Mouse (Mus musculus) stomach, postnatal 0 days (tissue): ENCODE measurements around the gene Ptprm.

Source experiments
- CTCF ChIP-seq: IDR thresholded peaks from 2 replicates; pipeline ENCODE4 v1.5.1; 2016; ENCODE audit warnings: antibody characterized with exemption, low read depth, mild to moderate bottlenecking, moderate library complexity
- EP300 ChIP-seq: optimal IDR thresholded peaks from 2 replicates; pipeline ENCODE3; 2016; ENCODE audit warnings: antibody characterized with exemption

DNA sequence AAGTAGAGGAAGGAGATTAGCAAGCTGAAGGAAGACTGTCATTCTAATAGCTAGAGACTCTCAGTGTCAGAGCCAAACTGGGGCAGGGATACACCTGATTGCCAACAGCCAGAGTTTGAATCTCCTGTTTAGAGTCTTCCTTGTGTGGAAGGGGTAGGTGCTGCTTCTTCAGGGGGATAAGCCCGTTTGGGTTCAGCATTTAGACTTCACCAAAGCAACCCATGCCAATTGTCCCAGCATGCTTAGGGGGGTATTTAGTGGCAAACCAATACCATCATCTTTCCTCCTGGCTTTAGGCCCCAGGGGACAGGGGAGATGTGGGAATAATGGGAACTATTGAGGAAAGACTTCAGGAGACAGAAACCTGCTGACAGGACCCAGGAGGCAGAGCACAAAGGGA is 460.1 kb downstream of the Ptprm start:
- TF ChIP-seq EP300: no peak
- TF ChIP-seq CTCF: no peak
